Mouse (Mus musculus): ENCODE data around the gene Myo6.

Myo6 gene

DNA sequence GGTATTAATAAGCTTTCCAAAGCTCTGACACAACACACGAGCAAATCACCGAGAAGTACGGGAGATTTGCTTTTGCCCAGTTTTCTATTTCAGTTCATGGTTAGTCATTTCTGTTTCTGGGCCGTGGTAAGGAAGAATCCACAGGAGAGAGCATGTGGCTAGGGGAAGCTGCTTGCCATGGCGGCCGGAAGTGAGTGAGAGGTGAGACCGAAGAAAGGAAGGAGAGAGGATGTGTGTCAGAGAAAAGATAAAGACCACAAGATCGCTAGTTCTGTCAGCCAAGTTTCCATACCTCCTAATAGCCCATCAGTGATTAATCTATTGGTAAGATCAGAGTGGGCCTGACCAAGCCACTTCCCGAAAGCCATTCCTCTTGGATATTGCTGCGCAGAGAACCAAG lies 87.3 kb downstream of the Myo6 start:
- no peak for DNase-seq

DNA sequence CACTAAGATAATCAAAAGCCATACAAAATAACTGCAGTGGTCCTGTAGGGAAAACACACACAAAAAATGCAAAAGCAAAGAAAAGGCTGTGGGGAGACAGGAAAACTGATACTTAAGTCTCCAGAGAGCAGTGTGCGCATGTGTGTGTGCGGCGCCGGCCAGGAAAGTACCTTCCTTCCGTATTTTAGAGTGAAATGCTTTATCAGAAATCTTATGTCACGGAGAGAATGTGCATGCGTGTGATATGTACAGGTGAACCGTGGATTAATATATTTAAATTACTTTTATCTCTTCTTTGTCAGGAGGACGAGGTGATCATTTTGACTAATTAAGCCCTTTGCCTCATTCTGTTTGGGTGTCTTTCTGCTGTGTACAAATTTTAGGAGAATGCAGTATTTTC lies 88.4 kb downstream of the Myo6 start:
- DNase-seq, result no peak

- no peak for DNase-seq
Measured at GRCm38 (mm10) chr9:80256561-80256960, 91.7 kb downstream of the Myo6 start.

GRCm38 (mm10) chr9:80258396-80258795 lies 93.6 kb downstream of the Myo6 start:
- no peak for DNase-seq

- DNase-seq, result no peak
Measured at GRCm38 (mm10) chr9:80260905-80261304, 96.1 kb downstream of the Myo6 start.

DNA sequence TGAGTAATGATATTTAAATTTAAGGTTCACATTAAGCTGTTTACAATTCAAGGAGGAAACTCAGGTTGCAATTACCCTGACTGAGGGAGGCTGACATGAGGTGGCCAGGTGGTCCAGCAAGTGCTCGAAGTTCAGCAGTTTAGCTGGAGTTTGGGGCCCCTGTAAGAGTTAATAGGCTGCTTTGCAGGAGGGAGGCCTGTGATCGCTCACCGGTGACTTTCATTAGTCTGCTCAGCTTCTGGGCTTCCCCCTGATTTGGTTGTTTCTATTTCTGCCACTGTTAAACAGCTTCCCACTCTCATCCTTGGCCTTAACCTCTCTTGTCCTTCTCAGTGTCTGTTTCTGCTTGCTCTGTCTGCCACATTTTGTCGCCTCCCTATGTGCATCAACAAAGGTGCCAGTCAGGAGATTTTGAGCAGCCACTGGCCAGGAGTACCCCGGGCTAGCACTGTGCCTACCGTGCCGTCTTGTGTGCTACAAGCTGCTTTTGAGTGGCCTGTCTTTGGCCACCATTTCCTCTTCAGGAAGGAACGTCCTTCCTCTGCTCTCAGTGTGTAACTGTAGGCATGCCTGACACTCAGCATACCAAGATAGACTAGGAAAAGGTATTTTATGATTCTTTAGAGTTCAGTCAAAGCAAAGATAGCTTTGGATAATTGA lies 97.7 kb downstream of the Myo6 start:
- no peak for DNase-seq

- DNase-seq, result no peak
Measured at GRCm38 (mm10) chr9:80266086-80266485, 101.3 kb downstream of the Myo6 start.

GRCm38 (mm10) chr9:80266507-80266906 lies 101.7 kb downstream of the Myo6 start:
- no peak for DNase-seq

DNA sequence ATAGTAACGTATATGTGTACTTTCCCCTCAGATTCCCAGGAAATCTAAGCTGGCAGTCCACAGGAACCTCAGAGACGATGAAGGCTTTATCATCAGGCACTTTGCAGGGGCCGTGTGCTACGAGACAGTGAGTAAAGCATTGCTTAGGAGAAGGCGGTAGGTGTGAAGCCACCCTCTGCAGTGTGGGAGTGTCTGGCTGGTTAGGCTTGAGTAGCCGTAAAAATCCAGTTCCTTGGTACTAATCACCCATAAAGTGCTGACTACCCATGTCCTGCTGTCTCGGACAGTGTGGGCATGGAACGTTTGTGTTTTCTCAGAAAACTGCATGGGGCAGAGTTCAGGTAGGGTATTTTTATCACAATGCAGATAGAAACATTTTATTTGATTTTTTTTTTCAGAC lies 104.8 kb downstream of the Myo6 start:
- no peak for DNase-seq

DNA sequence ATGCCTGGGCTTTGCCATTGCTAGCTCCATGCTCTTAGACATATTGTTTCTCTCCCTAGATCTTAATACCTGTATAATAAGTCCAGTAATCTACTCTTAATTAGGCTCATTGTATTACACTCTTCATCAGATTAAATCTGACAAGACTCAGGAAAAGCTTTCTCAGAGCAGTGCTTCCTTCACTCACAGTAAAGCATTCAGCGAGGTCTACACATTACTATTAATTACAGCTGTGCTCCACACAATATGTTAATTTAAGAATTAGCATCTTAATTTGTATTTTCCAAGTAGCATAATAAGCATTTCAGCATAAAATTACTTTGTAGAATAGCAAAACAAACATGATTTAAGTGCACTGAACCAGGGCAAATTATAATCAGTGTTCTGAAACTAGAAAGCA lies 108.1 kb downstream of the Myo6 start:
- DNase-seq, result no peak

DNA sequence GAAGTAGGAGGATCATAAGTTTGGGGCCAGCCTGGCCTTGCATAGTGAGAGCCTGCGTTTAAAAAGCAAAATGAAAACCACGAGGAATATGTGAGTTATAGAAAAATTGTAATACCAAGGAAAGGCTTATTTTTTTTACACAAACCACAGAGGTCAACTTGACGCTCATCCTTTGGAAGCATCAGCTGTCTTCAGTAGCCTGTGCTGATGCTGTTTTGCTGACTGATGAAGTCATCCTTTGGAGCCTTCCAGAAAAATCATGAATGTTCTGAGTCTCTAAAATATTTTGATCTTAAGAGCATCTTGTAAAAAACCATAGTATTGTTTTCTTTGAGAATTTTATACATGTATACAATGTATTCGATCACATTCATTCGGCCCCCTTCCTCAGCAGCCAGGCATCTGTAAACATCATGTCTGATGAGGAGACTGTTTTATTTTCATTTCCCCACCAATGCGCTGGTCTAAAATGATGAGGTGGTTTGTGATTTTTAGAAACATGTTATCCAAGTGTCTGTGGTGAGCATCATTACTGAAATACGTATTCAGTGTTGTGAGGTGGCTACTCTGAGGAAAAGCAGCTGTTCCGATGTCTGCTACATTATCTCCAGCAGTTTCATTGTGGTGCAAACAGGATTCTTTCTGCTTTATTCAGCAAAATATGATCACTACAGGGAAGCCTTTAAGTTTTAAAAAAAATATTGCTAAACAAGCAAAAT lies 110.4 kb downstream of the Myo6 start:
- DNase-seq, result no peak

- no peak for DNase-seq
Measured at GRCm38 (mm10) chr9:80275772-80276134, 110.9 kb downstream of the Myo6 start.

DNA sequence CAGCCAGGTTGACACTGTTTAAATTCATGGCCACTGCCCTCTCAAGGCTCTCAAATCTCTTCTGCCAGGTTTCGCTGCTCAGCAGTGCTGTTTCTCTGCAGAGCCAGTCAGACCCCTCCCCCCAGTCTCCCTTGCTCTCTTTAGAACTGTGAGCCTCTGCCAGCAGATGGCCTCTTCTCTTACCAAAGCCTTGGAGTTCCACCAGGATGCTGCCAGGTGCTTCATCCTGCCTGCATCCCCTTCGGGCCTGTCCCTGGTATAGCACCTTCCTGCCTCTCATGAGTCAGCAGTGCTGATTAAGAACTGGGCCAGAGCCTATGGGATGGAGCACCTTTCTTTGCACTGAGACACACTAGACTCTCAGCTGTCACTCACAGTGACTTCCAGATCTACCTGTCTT lies 112.3 kb downstream of the Myo6 start:
- peak; percentile 12 for DNase-seq

DNA sequence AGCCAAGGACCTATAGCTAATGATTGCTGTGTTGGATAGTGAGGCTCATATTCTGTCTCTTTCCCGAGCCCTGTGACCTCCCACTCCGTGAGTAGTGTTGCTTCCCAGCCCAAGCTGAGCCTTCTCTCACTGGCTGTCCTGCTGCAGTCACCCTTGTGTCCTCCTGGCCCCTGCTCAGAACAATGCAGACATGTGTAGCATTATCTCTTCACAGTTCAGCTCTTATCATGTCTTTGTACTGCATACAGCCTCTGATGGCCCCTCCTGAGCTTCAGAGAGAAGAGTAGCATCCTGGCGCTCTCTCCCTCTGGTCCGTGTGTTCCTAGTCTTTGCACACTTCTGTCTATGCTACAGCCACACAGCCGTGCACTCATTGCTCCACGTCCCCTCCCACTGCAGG lies 112.9 kb downstream of the Myo6 start:
- no peak for DNase-seq

DNA sequence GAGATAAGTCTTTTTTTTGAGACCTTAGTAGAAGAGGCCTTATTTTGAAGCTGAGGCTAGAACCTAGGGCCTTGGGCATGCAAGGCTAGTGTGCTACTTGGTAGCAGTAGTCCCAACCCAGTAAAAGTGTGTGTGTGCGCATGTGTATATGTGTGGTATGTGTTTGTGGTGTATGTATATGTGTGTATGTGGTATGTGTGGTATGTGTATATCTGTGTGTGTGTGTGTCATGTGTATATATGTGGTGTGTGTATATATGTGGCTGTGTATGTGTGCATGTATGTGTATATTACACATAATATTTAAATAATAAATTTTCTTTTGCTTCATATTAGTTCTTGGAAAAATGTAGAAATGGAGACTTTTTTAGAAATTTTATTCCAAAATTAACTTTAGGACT lies 115.9 kb downstream of the Myo6 start:
- no peak for DNase-seq

- no peak for DNase-seq
Measured at GRCm38 (mm10) chr9:80282426-80282825, 117.6 kb downstream of the Myo6 start.

DNA sequence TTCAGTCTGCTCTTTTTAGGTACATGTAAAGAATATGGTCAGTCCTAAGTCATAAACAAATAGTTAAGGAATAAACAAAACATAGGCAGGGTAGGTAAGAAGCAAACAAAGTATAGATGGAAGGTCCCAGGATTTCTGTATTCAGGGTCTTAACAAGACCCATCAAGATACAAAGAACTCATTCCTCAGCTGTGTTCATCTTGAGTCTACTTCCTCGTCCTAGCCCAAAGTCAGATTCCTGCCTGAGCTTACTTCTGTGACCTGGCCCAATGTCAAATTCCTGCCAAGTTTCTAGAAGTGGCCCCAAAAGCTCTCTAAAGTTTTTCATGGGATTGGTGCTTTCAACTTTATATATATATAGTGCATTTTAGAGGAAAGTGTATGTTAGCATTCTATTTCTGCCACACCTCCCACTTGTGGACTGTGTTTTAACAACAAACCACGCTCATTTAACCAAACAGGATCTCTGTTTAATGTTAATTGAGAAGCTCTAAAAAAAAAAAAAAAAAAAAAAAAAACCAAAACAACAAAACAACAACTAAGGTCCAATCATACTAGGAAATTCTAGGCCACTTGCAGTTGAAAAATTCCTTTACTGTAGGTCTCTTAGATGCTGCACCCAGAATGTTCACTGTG lies 119.8 kb downstream of the Myo6 start:
- DNase-seq, result no peak

- no peak for DNase-seq
Measured at GRCm38 (mm10) chr9:80286845-80287244, 122.0 kb downstream of the Myo6 start.

DNA sequence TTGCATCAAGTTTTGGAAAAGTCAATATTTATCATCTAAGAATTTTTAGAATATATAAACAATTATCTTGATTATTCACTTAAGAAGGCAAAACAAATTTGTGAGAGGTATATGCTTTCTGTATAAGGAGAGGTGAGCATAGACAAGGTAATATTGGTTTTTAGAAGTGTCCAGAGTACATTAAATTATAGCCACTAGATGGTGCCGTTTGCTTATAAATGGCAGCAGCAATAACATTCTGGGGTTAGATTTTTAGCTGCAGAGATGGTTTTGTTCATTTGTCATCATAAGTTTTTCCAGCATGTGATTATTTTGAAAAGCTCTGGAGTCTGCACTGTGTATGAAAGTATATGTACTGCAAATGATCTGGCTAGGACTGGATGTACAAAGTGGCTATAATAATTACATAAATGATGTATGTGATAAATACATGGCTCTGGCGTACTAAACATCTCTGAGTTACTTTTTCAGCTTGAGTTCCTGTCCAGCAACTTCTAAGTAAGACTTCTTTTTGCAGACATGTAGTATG lies 128.3 kb downstream of the Myo6 start:
- peak; percentile 14 for DNase-seq

GRCm38 (mm10) chr9:80296086-80296485 lies 131.3 kb downstream of the Myo6 start:
- no peak for DNase-seq

- DNase-seq, result no peak
Measured at GRCm38 (mm10) chr9:80299031-80299430, 134.2 kb downstream of the Myo6 start.

GRCm38 (mm10) chr9:80303518-80303917 lies 138.7 kb downstream of the Myo6 start:
- DNase-seq, result peak; percentile 5

DNA sequence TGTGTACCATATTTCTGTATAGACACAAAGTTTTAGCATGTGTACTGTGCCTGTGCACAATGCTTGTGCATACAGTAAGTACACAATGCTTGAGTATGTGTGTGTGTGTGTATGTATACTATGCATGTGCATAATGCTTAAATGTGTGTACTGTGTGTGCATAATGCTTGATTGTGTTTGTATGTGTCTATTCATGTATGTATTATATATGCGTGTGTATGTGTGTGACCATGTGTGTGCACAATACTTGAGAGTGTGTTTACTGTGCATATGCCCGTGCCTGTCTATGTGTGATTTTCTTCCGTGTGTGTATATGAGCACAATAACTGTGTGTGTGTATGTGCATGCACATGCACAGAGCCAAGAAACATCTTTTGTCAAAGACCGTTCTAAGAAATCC lies 141.6 kb downstream of the Myo6 start:
- DNase-seq, result no peak

- no peak for DNase-seq
Measured at GRCm38 (mm10) chr9:80306853-80307252, 142.0 kb downstream of the Myo6 start.

Data from cerebellum, adult 9-10 months (tissue).